Mouse (Mus musculus) liver, embryonic 14.5 days (tissue): ENCODE data around the gene Timp2. TPM values are rescaled to one million over a fixed set of nuclear protein-coding genes. Genes with fewer than 3 reads are reported as not detected.

Experiments
- ATAC-seq: fragments of 200-750 bp; cut with Nextera tagmentation; 2 replicates; pipeline ENCODE4 v1.8.0; 2017; ENCODE audit warnings: moderate number of reproducible peaks, mild to moderate bottlenecking, moderate library complexity; ENCODE audit not compliant: insufficient read depth
- DNase-seq, 3 experiments: peaks; one replicate each; pipeline ENCODE4 v3.0.0-alpha.2; 2012 to 2013; ENCODE audit warnings: low read depth in 3 of 3, low spot score in 3 of 3
- H3K27ac ChIP-seq: fragments of 300-500 bp; sonication (generic); 2 replicates; pipeline ENCODE4 v1.5.1; 2014; ENCODE audit warnings: moderate library complexity, mild to moderate bottlenecking, control low read depth, inconsistent platforms
- H3K27me3 ChIP-seq: fragments of 300-500 bp; sonication (generic); 2 replicates; pipeline ENCODE4 v1.6.1; 2014; ENCODE audit warnings: mild to moderate bottlenecking, low read length, moderate library complexity; ENCODE audit not compliant: control insufficient read depth, insufficient read depth
- H3K36me3 ChIP-seq: fragments of 300-500 bp; sonication (generic); replicated peaks from 2 replicates; pipeline ENCODE4 v1.6.1; 2014; ENCODE audit warnings: low read depth; ENCODE audit not compliant: control insufficient read depth, insufficient read depth
- H3K4me1 ChIP-seq, 2 experiments: fragments of 200-500 bp in 1 of 2; fragments of 300-500 bp in 1 of 2; sonication (generic) in 1 of 2; replicated peaks; 2 replicates each; pipeline ENCODE4 v1.6.1; 2012 to 2014; ENCODE audit warnings: antibody characterized with exemption in 1 of 2, inconsistent platforms in 1 of 2, low read length in 1 of 2; ENCODE audit not compliant: control insufficient read depth in 2 of 2, insufficient read depth in 2 of 2
- H3K4me2 ChIP-seq: fragments of 300-500 bp; sonication (generic); 2 replicates; pipeline ENCODE4 v1.6.1; 2014; ENCODE audit warnings: low read depth, mild to moderate bottlenecking, control low read depth, moderate library complexity
- H3K4me3 ChIP-seq, 2 experiments: fragments of 200-500 bp in 1 of 2; fragments of 300-500 bp in 1 of 2; sonication (generic) in 1 of 2; 2 replicates each; pipeline ENCODE4 v1.5.1; 2012 to 2014; ENCODE audit warnings: low read depth in 2 of 2, low read length in 2 of 2, mild to moderate bottlenecking in 2 of 2, control low read depth in 1 of 2, inconsistent platforms in 1 of 2, moderate library complexity in 1 of 2; ENCODE audit not compliant: insufficient read depth in 1 of 2
- H3K9ac ChIP-seq: fragments of 300-500 bp; sonication (generic); replicated peaks from 2 replicates; pipeline ENCODE4 v1.6.1; 2014; ENCODE audit warnings: mild to moderate bottlenecking, control low read depth, moderate library complexity
- H3K9me3 ChIP-seq: fragments of 300-500 bp; sonication (generic); 2 replicates; pipeline ENCODE4 v1.6.1; 2016; ENCODE audit warnings: low read length, mixed read lengths; ENCODE audit not compliant: control insufficient read depth
- CTCF ChIP-seq: IDR thresholded peaks from 2 replicates; pipeline ENCODE4 v1.5.1; 2016; ENCODE audit warnings: antibody characterized with exemption, low read depth, control low read depth
- EP300 ChIP-seq: IDR thresholded peaks from 2 replicates; pipeline ENCODE4 v1.6.1; 2016; ENCODE audit warnings: antibody characterized with exemption, low read depth
- WGBS: fragments of 180-500 bp; shearing (Covaris S2); extraction: QIAGEN DNeasy Blood & Tissue Kit; methylation state at CpG from one replicate; pipeline ENCODE4 v1.1.7; 2014; ENCODE audit not compliant: insufficient replicate concordance; 5-methylcytosine and 5-hydroxymethylcytosine counted together
- polyA plus RNA-seq, 2 experiments: library from polyadenylated mRNA; depleted of rRNA in 1 of 2; stranded (reverse) in 1 of 2; unstranded in 1 of 2; fragments of >200 nt; fragmentation: Nextera tagmentation in 1 of 2; extraction: Ambion mirVana in 1 of 2; gene quantifications; 2 replicates each; pipeline versions ENCODE4 v1.2.1 to v1.2.3; 2012 to 2014

The Timp2 gene
- polyA plus RNA-seq, 2 experiments, result 3.2 to 4.6 TPM

DNA sequence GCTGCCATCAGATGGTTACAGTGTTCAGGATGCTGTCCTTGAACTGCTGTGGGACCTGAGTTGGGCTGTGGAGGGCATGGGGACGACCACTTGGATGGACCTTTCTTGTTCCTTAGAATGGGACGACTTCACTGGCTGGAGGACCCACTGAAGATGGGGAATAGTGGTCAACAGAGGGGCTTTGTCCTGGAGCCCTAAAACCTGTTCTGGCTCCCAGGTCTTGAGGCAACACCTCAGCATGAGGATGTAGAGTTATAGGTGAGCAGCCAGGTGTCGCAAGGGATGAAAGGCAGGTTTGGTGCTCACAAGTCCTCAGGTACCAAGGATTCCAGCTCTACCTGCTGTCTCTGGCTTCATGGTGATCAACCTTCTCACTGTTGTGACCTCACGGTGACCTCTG lies 29.0 kb downstream of the Timp2 start:
- ATAC-seq (no peak), DNase-seq (no peak)
- Histone ChIP-seq H3K4me2 (no peak overlapping the region), H3K4me3 (no peak overlapping the region), H3K9ac (no peak overlapping the region), H3K36me3 (no peaks in the 10 kb centered on the region), H3K9me3 (no peaks in the 10 kb centered on the region), H3K27ac (no peak overlapping the region), H3K27me3 (no peaks in the 10 kb centered on the region), H3K4me1 (peaks cover 0 to 7% of the 10 kb centered on the region in 2 experiments; a peak in 1 of 4 replicates)
- TF ChIP-seq EP300 (no peak), CTCF (no peak)
- WGBS, result 63% methylated on average over 4 of the region's 4 CpGs

DNA sequence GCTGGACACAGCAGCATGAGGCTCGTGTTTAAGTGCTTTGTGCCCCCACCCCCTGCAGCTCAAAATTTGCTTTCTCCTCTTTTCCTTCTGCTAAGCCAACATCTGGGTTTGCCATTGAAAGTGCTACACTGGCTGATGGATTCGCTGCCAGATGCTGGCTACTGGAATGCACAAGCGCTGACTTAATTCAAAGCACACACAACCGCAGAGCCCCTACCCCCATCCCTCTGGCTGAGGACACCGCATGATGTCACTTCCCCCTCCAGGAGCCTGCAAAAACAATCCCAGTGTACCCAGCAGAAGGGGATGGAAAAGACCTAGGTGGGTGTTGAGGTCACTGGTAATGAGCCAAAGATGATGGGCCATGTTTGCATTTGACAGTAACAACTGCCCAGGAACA lies 31.0 kb downstream of the Timp2 start:
- no peaks in the 10 kb centered on the region for H3K9me3 ChIP-seq
- no peaks in the 10 kb centered on the region for H3K27me3 ChIP-seq
- DNase-seq, result no peak
- no peak for ATAC-seq
- no peaks in the 10 kb centered on the region for H3K36me3 ChIP-seq
- WGBS, result 28% methylated on average over 5 of the region's 5 CpGs
- no peak overlapping the region for H3K9ac ChIP-seq
- H3K4me3 ChIP-seq, result no peak overlapping the region
- H3K4me1 ChIP-seq, result peaks cover 0 to 7% of the 10 kb centered on the region in 2 experiments; a peak in 1 of 4 replicates
- H3K27ac ChIP-seq, result no peak overlapping the region
- TF ChIP-seq CTCF (no peak), EP300 (no peak)
- H3K4me2 ChIP-seq, result no peak overlapping the region

DNA sequence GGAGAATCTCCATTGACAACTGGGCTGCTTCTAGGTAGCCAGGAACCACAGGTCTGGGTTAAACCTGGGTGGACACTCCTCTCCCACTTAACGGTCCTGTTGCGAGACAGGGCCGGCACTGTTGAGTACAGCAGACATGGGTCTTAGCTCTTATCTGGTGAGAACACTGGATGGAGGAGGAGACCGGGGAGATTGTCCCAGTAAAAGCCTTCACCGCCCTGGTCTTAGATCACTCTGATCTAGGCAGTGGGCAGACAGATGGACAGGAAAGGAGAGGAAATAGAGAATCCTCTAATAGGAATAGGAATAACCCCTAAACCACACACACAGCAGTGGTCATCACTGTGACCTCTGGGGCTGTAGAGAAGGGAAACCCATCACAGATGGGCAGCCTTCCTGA lies 31.6 kb downstream of the Timp2 start:
- H3K27ac ChIP-seq, result no peak overlapping the region
- H3K4me2 ChIP-seq, result no peak overlapping the region
- no peak overlapping the region for H3K4me3 ChIP-seq
- H3K27me3 ChIP-seq, result no peaks in the 10 kb centered on the region
- TF ChIP-seq EP300, result no peak
- TF ChIP-seq CTCF, result no peak
- H3K4me1 ChIP-seq, result peaks cover 0 to 7% of the 10 kb centered on the region in 2 experiments; a peak in 1 of 4 replicates
- DNase-seq (no peak), ATAC-seq (no peak)
- H3K9me3 ChIP-seq, result no peaks in the 10 kb centered on the region
- no peak overlapping the region for H3K9ac ChIP-seq
- no peaks in the 10 kb centered on the region for H3K36me3 ChIP-seq
- WGBS, result 20% methylated on average over 5 of the region's 5 CpGs

DNA sequence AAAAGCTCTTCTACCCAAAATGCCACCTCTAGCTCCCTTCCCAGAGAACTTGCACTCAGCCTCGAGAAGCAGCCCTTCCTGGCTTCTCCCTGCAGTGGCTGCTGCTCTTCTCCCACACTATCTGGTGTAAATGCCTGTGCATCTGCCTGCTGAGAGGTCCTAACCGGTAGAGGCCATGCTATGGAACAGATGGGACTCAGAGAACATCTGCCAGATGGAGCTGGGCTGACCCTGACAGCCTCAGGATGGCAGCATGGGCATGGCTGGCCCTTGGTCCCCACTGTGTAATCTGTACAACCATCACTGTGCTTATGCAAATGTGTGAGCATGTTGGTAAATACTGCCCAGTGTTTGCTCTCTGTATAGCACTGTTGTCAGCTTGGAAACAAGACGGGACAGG lies 32.9 kb downstream of the Timp2 start:
- ATAC-seq (no peak), DNase-seq (no peak)
- Histone ChIP-seq H3K27me3 (no peaks in the 10 kb centered on the region), H3K9ac (no peak overlapping the region), H3K9me3 (no peaks in the 10 kb centered on the region), H3K36me3 (no peaks in the 10 kb centered on the region), H3K4me1 (peaks cover 0 to 7% of the 10 kb centered on the region in 2 experiments; a peak in 1 of 4 replicates), H3K4me2 (no peak overlapping the region), H3K4me3 (no peak overlapping the region), H3K27ac (no peak overlapping the region)
- TF ChIP-seq CTCF (no peak), EP300 (no peak)
- 33% methylated on average over 3 of the region's 3 CpGs for WGBS

DNA sequence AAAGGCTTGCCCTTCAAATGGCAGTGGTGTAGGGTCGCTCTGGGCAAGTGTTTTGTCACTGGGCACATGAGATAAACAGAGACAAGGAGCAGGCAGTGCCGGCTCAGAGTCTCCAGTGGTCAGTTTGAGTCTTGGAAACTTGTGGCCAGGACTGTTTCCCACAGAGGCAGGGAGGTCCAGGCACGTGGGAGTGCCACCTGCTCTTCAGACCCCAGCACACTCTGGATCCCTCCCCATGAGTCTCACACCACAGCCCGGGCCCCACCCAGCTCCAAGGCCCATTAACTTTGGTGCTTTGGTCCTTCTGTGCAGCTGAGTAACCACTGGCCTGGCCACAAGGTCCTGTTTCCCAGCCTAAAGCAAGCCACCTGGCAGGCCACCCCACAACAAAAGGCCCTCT lies 33.6 kb downstream of the Timp2 start:
- no peaks in the 10 kb centered on the region for H3K27me3 ChIP-seq
- H3K9me3 ChIP-seq, result no peaks in the 10 kb centered on the region
- H3K4me3 ChIP-seq, result no peak overlapping the region
- no peaks in the 10 kb centered on the region for H3K36me3 ChIP-seq
- no peak for TF ChIP-seq EP300
- no peak for TF ChIP-seq CTCF
- ATAC-seq, result no peak
- no peak overlapping the region for H3K27ac ChIP-seq
- no peak overlapping the region for H3K9ac ChIP-seq
- peaks cover 0 to 7% of the 10 kb centered on the region in 2 experiments; a peak in 1 of 4 replicates for H3K4me1 ChIP-seq
- WGBS, result 46% methylated on average over 4 of the region's 4 CpGs
- H3K4me2 ChIP-seq, result no peak overlapping the region
- DNase-seq, result no peak
